Mouse (Mus musculus) C3H10T1/2 (cell line): ENCODE data around the gene Tbc1d24. TPM values are rescaled to one million over a fixed set of nuclear protein-coding genes. Genes with fewer than 3 reads are reported as not detected.

ENCODE experiments used
- polyA plus RNA-seq, 2 experiments: library from polyadenylated mRNA; unstranded; fragments of >200 nt; fragmentation: generic; extraction: Trizol; gene quantifications; one replicate each; pipeline ENCODE4 v1.2.1; 2012; ENCODE audit warnings: missing spikeins in 2 of 2

The Tbc1d24 gene
- 1 to 10 TPM in 1 of 2 experiments, under 1 TPM in 1; 0.42 to 4.6 TPM for polyA plus RNA-seq

DNA sequence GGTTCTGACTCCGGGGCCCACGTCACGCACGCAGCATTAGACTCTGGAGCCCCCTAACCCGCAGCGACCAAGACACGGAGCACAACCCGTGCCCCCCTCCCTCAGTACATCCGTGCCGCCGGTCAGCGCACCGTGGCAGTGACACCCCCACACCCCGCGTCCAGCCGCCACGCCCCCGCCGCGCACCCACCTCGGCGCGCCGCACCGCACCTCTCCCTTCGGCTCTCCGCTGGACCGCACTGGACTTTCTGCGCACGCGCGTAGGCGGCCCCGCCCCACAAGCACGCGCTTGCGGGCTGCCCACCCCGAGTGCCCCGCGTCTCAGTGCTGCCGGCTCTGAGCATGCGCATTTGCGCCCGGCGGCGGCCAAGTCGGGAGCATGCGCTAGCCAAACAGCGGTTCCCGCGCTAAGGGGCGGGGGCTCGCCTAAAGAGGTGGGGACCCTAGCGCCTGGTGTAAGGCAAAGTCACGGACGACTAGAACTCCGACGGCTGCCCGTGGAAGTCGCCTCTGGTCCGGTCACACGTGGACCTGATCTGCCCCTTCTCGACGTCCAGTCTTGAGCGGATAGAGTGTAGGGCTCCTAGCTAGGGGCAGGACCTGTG, at the start of gene Tbc1d24:
TSS of gene Tbc1d24 (minus strand) at position 279 of the 605 bp plus-strand sequence.

DNA sequence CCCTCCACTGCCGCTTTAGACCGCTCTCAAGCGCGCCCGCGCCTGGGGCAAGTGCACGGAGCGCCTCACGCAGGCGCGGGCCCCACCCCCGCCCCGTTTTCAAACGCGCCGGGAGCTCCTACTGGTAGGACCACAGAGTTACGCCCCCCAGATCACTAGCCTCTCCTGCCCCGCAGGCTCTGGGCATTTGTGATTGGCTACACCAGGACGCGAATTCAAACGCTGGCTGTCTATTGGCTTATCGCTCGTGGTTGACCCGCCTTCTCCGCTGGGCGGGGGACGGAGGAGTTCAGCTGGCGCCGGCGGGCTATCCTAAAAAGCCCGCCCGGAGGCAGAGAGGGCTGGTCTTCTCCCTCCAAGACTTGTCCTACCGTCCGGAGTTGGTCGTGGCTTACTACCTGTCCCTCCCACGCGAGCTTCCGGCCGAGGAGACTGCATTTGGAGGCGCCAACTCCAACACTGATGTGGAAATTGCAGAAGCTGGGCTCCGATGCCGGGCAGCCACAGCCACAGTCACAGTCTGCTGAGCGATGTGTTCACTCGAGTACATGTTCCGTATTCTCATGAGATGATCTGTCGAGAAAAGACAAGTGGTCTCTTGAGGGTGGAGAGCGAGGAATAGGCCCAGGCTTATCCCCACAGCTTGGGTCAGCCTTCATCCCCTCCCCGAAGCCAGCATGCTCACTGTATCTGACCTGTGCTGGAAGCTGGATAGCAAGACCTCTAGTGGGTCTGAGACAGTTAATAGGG, 46.1 kb upstream of the Tbc1d24 start, which contains the start of gene Ccnf:
TSS of gene Ccnf (minus strand) at position 165 of the 750 bp plus-strand sequence.

DNA sequence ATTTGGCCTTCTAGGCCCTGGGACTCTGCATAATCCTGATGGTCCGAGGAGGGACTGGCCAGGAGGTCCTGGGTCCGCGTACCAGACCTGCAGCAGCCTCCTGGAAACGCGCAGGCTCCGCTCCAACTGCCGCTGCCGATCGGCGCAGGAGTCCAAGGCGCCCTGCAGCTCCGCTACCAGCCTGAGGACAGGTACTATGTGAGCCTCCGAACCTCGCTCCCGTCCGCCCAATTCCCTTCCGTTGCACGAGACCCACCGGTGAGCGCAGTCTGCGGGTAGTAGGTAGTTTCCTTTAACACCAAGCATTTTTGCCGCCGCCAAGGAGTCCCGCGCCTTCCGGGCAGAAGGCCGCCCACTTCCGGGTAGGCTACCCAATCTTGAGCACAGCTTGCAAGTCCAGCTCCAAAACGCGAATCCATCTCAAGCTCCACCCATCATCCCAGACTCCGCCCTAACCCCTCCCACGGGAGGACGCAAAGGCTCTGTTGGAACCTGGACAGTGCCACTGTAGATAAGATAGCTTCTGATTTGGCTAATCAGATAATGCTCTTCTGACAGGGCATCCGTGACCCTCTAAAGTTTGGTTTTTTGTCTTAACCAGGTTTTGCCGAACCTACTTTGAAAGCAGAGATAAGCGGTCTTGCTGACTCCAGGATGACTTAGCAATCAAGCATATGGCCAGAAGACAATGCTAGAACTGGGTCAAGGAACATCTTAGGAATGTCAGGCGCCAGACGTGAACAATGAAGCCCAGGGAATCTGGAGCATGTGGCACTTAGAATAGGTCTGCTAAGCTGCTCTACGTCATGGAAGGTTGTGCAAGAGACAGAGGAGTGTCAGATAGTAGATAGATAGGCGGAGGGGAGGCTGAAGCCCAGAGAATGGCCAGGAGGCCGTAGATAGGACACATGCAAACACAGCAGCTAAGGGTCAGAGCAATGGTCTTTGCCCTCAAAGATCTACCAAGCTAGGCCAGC, 15.4 kb upstream of the Tbc1d24 start, which contains the start of gene Tedc2:
TSS of gene Tedc2 (minus strand) at position 417 of the 977 bp plus-strand sequence.

DNA sequence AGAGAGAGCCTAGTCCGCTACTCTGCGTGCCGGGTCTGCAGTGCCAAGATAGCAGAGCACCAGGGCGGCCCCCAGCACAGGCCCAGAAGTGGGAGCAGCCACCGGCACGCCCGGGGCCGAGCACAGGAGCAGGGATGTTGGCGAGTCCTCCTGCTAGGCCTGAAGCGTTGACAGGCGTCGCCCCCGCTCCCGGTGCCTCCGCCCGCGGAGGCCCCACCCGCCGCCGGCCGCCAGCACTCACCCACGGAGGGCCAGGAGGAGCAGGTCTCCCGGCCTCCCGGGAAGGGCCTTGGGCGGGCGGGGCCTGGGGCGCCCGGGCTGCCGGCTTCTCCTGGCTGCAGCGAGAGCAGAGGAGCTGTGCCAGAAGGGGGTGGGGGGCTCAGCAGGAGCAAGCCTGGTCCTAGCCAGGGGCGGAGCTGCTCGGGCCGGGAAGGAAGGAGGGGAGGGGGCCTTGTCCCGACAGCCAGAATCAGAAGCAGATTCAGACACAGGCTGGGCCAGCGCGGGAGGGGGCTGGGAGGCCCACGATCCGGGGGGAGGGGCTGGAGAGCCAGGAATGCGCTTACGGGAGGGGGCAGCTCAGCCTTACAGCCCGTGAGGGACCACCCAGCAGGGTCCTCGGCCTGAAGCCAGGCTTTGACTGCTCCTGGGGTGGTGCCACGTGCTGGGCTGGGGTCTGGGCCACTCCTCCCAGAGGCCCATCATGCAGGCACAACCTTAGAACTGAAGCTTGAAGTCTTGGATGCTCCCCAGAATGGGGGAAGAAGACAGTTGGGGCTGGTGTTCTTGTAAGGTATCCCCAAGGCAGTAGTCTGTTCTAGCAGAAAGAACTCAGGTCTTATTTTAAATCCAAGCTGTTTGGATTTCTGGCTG, 3.9 kb upstream of the Tbc1d24 start, which contains the start of gene Ntn3:
TSS of gene Ntn3 (minus strand) at position 489 of the 873 bp plus-strand sequence.

DNA sequence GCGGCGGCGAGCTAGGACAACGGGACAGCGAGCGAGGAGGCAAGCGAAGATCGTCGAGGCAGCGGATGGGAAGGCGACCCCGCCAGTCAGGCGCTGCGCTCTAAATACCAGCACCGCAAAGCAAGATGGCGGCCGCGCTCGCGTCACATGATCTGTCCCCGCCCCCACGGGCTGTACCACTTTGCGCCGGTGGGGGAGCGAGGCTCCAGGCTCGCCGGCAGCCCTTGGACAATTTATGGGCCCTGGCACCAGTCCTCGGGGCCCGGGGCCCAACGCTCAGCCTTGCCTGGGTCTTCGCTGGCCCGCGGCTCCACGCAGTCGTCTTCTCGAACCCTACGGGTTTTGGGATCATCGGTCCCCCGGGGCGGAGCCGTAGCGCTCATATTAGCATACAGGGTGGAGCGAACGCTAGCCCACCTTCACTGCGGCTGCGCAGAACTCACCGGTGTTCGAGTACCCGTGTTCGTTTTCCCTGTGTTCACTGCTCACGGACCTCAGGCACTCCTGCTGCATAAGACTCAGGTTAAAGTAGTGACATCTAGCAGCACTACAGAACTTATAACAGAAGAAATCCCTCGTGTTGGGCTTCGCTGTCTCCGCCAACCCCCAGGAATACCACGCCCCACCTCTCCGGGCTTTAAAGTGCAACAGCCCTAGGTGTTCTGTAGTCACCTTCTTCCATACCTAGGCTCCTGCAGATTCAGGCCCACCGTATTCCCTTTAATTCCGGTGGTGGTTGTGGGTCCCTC, 35.9 kb downstream of the Tbc1d24 start, which contains the start of gene Atp6v0c:
TSS of gene Atp6v0c (minus strand) at position 386 of the 749 bp plus-strand sequence.

DNA sequence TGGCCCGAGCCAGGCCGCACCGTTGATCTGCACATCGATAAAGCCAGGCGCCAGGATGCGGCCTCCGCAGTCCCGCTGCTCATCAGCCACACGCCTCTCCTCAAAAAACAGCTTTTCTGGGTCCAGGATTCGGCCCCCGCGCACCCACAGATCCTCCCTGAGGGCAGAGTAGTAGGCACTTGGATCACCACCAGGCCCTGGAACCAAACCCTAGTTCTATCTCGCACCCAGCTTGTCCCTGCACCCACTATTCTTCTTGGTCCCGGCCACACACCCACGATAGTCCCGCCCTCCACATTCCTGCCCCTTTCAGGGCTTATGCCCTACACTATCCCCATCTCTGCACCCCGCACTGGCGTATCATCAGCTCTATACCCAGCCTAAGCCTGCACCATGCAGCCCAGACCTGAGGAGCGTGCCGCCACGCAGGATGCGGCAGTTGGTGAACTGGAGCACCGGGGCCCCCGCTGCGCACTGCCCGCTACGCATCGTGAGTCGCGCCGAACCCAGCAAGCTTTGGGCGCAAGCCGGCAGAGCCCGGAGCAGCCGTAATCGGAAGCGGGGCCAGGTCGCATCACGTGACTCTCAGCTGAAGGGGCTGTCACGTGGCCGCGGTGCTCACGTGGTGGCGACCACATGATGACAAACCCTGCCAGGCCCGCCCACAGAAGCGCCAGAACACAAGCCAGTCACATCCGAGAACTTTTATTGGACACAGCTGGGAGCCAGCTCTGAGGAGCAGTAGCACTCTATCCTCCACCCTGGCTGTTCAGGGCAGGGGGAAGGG, 42.0 kb downstream of the Tbc1d24 start, which contains the start of gene Amdhd2:
TSS of gene Amdhd2 (minus strand) at position 591 of the 787 bp plus-strand sequence.

DNA sequence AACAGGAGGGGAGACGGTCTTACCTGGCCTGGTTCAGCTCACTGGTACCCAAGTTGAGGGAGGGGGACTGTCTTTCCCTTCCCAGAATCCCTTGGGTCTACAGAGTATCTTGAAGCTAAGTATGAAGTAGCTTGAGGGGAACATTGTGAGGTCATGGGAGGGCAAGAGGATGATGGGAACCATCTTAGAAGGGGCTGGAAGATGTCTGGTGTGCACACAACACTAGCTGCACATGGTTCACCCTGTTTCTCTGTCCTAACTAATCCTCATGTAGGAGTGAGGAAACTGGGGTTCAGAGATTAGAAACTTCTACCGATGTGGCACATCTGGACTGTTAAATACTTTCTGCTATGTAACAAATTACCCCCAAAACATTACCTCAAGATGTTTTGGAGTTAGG, 54.5 kb downstream of the Tbc1d24 start, which contains the start of gene Pdpk1:
TSS of gene Pdpk1 (minus strand) at position 101 of the 400 bp plus-strand sequence.

Other genes starting within 250 kb of the Tbc1d24 start
- under 1 TPM; 0.02 to 0.22 TPM for gene Prss30, start 225.0 kb downstream of the Tbc1d24 start, polyA plus RNA-seq
- under 1 TPM; 0.46 to 0.69 TPM for gene Prss22, start 207.5 kb downstream of the Tbc1d24 start, polyA plus RNA-seq
- gene Prss27, start 167.4 kb downstream of the Tbc1d24 start, polyA plus RNA-seq, result under 1 TPM; 0.09 to 0.12 TPM
- 10 to 100 TPM; 10.2 to 30.9 TPM for gene Kctd5, start 132.1 kb downstream of the Tbc1d24 start, polyA plus RNA-seq
- gene Pdpk1, start 54.6 kb downstream of the Tbc1d24 start, polyA plus RNA-seq, result 1 to 10 TPM in 1 of 2 experiments, under 1 TPM in 1; 0.56 to 6.5 TPM
- gene Amdhd2, start 41.8 kb downstream of the Tbc1d24 start, polyA plus RNA-seq, result 10 to 100 TPM; 37.7 to 66.7 TPM
- gene Atp6v0c, start 35.9 kb downstream of the Tbc1d24 start, polyA plus RNA-seq, result 100 to 1,000 TPM; 513 to 615 TPM
- gene Ntn3, start 4.0 kb upstream of the Tbc1d24 start, polyA plus RNA-seq, result 1 to 10 TPM in 1 of 2 experiments, under 1 TPM in 1; 0.22 to 1.1 TPM
- gene Tedc2, start 15.3 kb upstream of the Tbc1d24 start, polyA plus RNA-seq, result 1 to 10 TPM; 6.6 to 7.0 TPM
- 10 to 100 TPM; 28.1 to 29.1 TPM for gene Ccnf, start 45.9 kb upstream of the Tbc1d24 start, polyA plus RNA-seq
- under 1 TPM in 1 of 2 experiments, not detected in 1; 0.01 TPM for gene Abca17, start 145.5 kb upstream of the Tbc1d24 start, polyA plus RNA-seq
- 10 to 100 TPM in 1 of 2 experiments, 1 to 10 TPM in 1; 2.9 to 15.9 TPM for gene Abca3, start 146.4 kb upstream of the Tbc1d24 start, polyA plus RNA-seq
- gene Rnps1, start 209.0 kb upstream of the Tbc1d24 start, polyA plus RNA-seq, result 10 to 100 TPM; 74.1 to 82.9 TPM
- gene Eci1, start 221.1 kb upstream of the Tbc1d24 start, polyA plus RNA-seq, result 100 to 1,000 TPM in 1 of 2 experiments, 10 to 100 TPM in 1; 64.8 to 150 TPM
- 1 to 10 TPM in 1 of 2 experiments, under 1 TPM in 1; 0.20 to 3.1 TPM for gene Dnase1l2, start 237.5 kb upstream of the Tbc1d24 start, polyA plus RNA-seq